Mouse (Mus musculus): ENCODE data around the gene Olfr904.

- no peak for TF ChIP-seq POLR2A (IDR thresholded peaks at IDR 0.05; ENCODE audit: insufficient read length, low read depth)
- TF ChIP-seq POLR2AphosphoS2 (IDR thresholded peaks at IDR 0.05; ENCODE audit: insufficient read length, low read depth) = no peak
- no peak for TF ChIP-seq TCF3 (IDR thresholded peaks at IDR 0.05; ENCODE audit: insufficient read length, low read depth)
Measured at GRCm38 (mm10) chr9:38429155-38429554, 33.8 kb upstream of the Olfr904 start, which contains the start of gene Olfr901.
